Mouse (Mus musculus) embryonic facial prominence, embryonic 14.5 days (tissue): ENCODE results near the gene Slc48a1. TPM values are rescaled to one million over a fixed set of nuclear protein-coding genes. Genes with fewer than 3 reads are reported as not detected.

ENCODE experiments used
- ATAC-seq: fragments of 200-750 bp; cut with Nextera tagmentation; 2 replicates; pipeline ENCODE4 v1.8.0; 2017; ENCODE audit warnings: low read depth, moderate number of reproducible peaks, moderate TSS enrichment
- DNase-seq: peaks from one replicate; pipeline ENCODE4 v3.0.0-alpha.2; 2015; ENCODE audit warnings: low spot score
- H3K27ac ChIP-seq: fragments of 300-500 bp; sonication (generic); replicated peaks from 2 replicates; pipeline ENCODE4 v1.5.1; 2014; ENCODE audit warnings: low read depth, mild to moderate bottlenecking, low read length, moderate library complexity
- H3K27me3 ChIP-seq: fragments of 300-500 bp; sonication (generic); replicated peaks from 2 replicates; pipeline ENCODE4 v1.6.1; 2014; ENCODE audit warnings: low read length; ENCODE audit not compliant: control insufficient read depth, insufficient read depth
- H3K36me3 ChIP-seq: fragments of 300-500 bp; sonication (generic); 2 replicates; pipeline ENCODE4 v1.6.1; 2014; ENCODE audit warnings: low read length, mixed read lengths; ENCODE audit not compliant: control insufficient read depth, insufficient read depth
- H3K4me1 ChIP-seq: fragments of 300-500 bp; sonication (generic); 2 replicates; pipeline ENCODE4 v1.6.1; 2014; ENCODE audit warnings: antibody characterized with exemption, low read length; ENCODE audit not compliant: control insufficient read depth, insufficient read depth
- H3K4me2 ChIP-seq: fragments of 300-500 bp; sonication (generic); 2 replicates; pipeline ENCODE4 v1.6.1; 2014; ENCODE audit warnings: low read depth, mild to moderate bottlenecking, low read length, moderate library complexity, mixed read lengths
- H3K4me3 ChIP-seq: fragments of 300-500 bp; sonication (generic); 2 replicates; pipeline ENCODE4 v1.5.1; 2014; ENCODE audit warnings: low read depth, mild to moderate bottlenecking, low read length
- H3K9ac ChIP-seq: fragments of 300-500 bp; sonication (generic); 2 replicates; pipeline ENCODE4 v1.6.1; 2014; ENCODE audit warnings: low read depth, mild to moderate bottlenecking, low read length, moderate library complexity, mixed read lengths
- H3K9me3 ChIP-seq: fragments of 300-500 bp; sonication (generic); 2 replicates; pipeline ENCODE4 v1.6.1; 2016; ENCODE audit warnings: low read length; ENCODE audit not compliant: control insufficient read depth
- WGBS: fragments of 180-500 bp; shearing (Covaris S2); extraction: QIAGEN DNeasy Blood & Tissue Kit; methylation state at CpG from one replicate; pipeline ENCODE4 v1.1.7; 2014; 5-methylcytosine and 5-hydroxymethylcytosine counted together
- polyA plus RNA-seq: library from polyadenylated mRNA; unstranded; fragments of >200 nt; fragmentation: Nextera tagmentation; extraction: Ambion mirVana; gene quantifications from 2 replicates; pipeline ENCODE4 v1.2.1, GENCODE M21; 2014

The Slc48a1 gene
- polyA plus RNA-seq = 37.5 and 41.9 TPM in 2 replicates

DNA sequence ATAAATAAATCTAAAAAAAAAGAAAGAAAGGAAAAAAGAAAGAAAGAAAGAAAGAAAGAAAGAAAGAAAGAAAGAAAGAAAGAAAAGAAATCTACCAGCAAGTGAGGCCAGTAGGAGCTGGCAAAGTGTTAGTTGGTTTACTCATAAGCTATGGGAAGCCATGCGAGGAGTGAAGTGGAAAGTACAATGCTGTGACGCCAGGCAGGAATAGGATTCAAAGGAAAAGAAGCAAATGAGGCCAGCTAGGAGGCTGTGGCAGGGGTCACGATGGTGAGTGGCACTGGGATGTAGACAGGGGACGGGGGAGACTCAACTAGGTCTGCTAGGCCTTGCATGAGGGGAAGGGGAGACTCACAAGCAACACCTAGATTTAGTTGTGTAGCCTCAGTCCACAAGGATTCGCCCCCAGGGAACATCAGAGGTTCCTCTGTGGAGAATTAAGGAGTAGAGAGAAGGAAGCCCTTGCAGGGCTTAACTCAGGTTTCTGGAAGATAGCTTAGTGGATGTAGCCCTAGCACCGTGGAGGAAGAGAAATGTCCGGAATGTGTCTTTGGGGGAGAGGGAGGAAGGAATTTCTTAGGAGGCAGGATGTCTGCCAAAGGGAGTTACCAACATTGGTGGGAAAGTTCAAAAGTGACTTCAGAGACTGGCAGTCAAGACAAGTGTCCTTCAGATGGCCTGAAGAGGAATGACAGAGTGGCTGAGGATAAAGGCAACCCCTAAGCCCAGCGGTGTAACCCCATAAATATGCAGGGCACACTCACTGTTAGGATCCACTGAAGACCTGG lies at the start of gene Slc48a1:
Slc48a1 (plus strand) TSS at position 210 of the 788 bp plus-strand sequence.
- Histone ChIP-seq H3K4me3 (no peak within 1 kb of the TSS), H3K27ac (no peak within 1 kb of the TSS), H3K4me1 (peaks cover 25% of the 10 kb centered on the region), H3K27me3 (no peaks in the 10 kb centered on the region), H3K9ac (no peak within 1 kb of the TSS), H3K36me3 (no peaks in the 10 kb centered on the region), H3K4me2 (no peak within 1 kb of the TSS), H3K9me3 (no peaks in the 10 kb centered on the region)
- ATAC-seq (no peak), DNase-seq (peak; percentile 41)
- whole genome bisulfite sequencing = 68% methylated on average over 8 of the region's 8 CpGs

DNA sequence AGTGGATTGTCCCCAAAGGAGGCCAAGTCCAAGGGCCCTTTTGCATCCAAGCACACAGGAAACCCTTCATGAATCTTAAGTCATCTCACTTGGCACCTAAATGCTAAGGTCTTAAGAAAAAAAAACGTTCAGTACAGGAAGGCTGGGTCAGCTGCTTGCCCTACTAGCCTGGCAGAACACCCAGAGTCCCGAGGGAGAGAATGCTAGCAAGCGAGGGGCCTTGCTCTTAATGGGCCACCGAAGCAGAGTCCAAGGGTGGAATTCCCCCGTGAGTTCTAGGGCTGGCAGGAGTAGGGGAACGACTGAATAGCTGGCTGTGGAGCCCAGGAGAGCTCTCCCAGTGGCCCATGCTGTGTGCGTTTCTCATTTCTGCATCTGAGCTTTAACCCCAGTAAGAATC lies 49.5 kb upstream of the Slc48a1 start:
- Histone ChIP-seq H3K4me1 (no peaks in the 10 kb centered on the region), H3K9ac (no peak overlapping the region), H3K27ac (no peak overlapping the region), H3K4me3 (no peak overlapping the region), H3K9me3 (0 out of 2 replicates have a peak, but pooled peaks cover 3% of the 10 kb centered on the region), H3K4me2 (no peak overlapping the region), H3K36me3 (no peaks in the 10 kb centered on the region), H3K27me3 (no peaks in the 10 kb centered on the region)
- 61% methylated on average over 6 of the region's 7 CpGs for WGBS
- DNase-seq (no peak), ATAC-seq (no peak)

DNA sequence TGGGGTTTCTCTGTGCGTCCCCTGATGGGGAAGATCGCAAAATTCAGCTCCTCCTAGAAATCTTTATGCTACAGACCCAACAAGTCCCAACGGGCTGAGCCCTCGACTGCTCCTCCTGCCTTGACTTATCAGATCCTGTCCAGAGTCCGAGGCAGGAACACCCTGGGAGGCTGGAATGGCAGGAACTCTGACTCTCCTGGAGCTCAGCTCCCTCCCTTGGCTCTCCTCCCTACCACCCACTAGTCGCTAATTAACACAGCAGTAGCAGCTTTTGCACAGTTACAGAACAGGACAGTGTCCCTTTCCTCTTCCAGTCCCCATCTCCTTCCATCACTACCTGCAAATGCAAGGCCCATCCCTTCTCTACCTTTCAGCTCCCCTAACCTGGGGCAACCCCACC lies 48.0 kb upstream of the Slc48a1 start:
- Histone ChIP-seq H3K9ac (no peak overlapping the region), H3K4me1 (no peaks in the 10 kb centered on the region), H3K4me3 (no peak overlapping the region), H3K27ac (no peak overlapping the region), H3K27me3 (no peaks in the 10 kb centered on the region), H3K36me3 (no peaks in the 10 kb centered on the region), H3K4me2 (no peak overlapping the region), H3K9me3 (0 out of 2 replicates have a peak, but pooled peaks cover 3% of the 10 kb centered on the region)
- DNase-seq (no peak), ATAC-seq (no peak)
- 45% methylated on average over 6 of the region's 6 CpGs for WGBS

DNA sequence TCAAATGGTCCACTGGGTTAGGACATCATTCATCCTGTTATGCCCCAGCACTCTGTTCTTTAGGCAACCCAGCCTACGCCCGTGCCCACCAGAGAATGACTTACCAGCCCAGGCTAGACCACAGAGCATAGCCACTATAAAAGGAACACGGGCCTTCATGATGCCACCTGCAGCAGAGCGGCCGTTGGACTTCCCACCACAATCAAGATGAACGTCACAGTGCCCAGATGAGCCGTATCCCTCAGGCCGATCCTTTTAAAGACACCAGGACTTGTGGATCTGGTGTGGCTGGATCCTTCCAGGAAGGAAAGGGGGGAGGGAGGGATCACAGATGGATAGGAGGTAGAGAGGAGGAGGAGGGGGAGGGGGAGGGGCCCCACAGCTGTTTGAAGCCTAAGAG lies 47.2 kb upstream of the Slc48a1 start, which contains the start of gene Endou:
Endou (minus strand) TSS at position 229 of the 400 bp plus-strand sequence.
- no peak within 1 kb of the TSS for H3K27ac ChIP-seq
- no peaks in the 10 kb centered on the region for H3K36me3 ChIP-seq
- H3K4me3 ChIP-seq = no peak within 1 kb of the TSS

DNA sequence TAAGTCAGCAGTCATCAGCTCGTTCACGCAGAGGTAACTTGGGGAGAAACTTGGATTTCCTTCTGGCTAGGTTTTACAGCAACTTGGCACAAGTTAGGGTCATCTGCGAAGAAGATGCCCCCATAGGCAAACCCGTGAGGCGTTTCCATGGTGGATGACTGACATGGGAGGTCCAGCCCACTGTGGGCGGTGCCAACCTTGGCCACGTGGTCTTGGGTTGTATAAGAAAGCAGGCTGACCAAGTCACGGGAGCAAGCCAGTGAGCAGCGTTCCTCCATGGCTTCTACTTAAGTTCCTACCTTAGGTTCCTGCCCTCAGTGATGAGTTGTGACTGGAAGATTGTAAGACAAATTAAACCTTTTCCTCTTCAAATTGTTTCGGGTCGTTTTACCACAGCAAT lies 46.3 kb upstream of the Slc48a1 start:
- H3K36me3 ChIP-seq = no peaks in the 10 kb centered on the region
- ATAC-seq (no peak), DNase-seq (no peak)
- H3K4me3 ChIP-seq = no peak overlapping the region
- H3K9ac ChIP-seq = no peak overlapping the region
- H3K27ac ChIP-seq = no peak overlapping the region
- 91% methylated on average over 11 of the region's 11 CpGs for WGBS
- no peaks in the 10 kb centered on the region for H3K4me1 ChIP-seq
- H3K9me3 ChIP-seq = 0 out of 2 replicates have a peak, but pooled peaks cover 3% of the 10 kb centered on the region
- no peaks in the 10 kb centered on the region for H3K27me3 ChIP-seq
- H3K4me2 ChIP-seq = no peak overlapping the region

More for the DNA sequence above, 47.2 kb upstream of the Slc48a1 start, which contains the start of gene Endou:
- H3K4me1 ChIP-seq = no peaks in the 10 kb centered on the region
- H3K9ac ChIP-seq = no peak within 1 kb of the TSS
- no peaks in the 10 kb centered on the region for H3K27me3 ChIP-seq
- no peak for DNase-seq
- no peak within 1 kb of the TSS for H3K4me2 ChIP-seq
- no peak for ATAC-seq
- 0 out of 2 replicates have a peak, but pooled peaks cover 3% of the 10 kb centered on the region for H3K9me3 ChIP-seq
- 90% methylated on average over 8 of the region's 8 CpGs for WGBS

DNA sequence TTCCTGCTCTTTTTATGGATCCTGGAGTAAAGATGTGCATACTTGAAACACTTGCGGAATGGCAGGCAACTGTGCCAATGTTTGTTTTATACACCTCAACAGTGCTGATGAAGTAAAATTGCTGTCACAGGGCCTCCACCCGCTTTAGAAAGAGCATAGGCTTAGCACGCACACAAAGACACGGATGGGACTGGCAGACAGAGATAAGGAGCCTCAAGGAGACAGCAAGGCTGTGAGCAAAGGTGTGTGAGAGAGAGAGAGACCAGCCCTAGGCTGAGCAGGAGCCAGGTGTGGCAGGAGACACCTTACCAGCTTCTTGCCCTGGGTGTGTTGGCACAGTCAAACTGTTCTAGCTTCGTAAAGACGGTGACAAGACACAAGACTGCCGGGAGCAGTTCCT lies 39.4 kb upstream of the Slc48a1 start:
- 0 out of 2 replicates have a peak, but pooled peaks cover 3% of the 10 kb centered on the region for H3K9me3 ChIP-seq
- H3K9ac ChIP-seq = no peak overlapping the region
- no peak overlapping the region for H3K4me3 ChIP-seq
- H3K36me3 ChIP-seq = no peaks in the 10 kb centered on the region
- WGBS = 87% methylated on average over 7 of the region's 7 CpGs
- no peaks in the 10 kb centered on the region for H3K4me1 ChIP-seq
- no peaks in the 10 kb centered on the region for H3K27me3 ChIP-seq
- DNase-seq (no peak), ATAC-seq (no peak)
- H3K4me2 ChIP-seq = no peak overlapping the region
- no peak overlapping the region for H3K27ac ChIP-seq

DNA sequence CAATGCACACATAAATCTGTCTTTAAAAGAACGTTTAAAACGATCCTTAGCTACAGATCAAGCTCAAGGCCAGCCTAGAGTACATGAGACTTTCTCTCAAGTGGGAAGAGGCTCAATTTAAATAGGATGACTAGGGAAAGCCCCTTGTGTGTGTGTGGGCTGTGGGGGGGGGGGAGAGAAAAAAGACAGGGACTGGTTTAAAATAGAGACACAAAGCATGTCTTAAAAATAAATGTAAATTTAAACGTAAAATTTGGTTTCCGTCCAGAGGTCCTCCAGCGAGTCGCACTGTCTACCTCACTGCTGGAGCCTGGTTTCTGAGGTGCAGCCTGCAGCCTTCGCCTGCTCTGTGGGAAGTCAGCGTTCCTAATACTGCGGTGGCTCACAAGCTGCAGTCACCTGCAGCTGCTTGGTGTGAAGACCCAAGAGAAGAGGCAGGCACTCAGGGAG lies 38.0 kb upstream of the Slc48a1 start:
- 86% methylated on average over 9 of the region's 9 CpGs for WGBS

DNA sequence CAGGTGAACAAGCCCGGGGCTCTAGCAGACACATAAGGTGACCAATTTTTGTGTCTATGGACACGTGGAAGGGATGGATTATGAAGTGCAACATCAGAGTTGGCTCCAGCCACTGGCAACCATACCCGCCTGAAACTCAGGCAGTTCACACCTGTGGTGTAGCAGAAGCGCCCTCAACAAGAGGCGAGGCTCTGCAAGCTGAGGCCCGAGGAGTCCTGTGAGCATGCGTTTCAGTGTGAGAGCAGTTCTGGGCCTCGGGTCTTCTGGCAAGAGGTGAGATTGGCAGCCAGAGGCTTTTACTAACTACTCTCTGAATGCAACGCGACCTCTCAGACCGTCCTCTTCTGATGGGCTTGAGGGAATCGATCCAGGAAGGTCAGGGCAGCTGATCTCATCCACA lies 36.7 kb upstream of the Slc48a1 start:
- no peak for DNase-seq

More for the DNA sequence above, 38.0 kb upstream of the Slc48a1 start:
- H3K27me3 ChIP-seq = no peaks in the 10 kb centered on the region
- ATAC-seq (no peak), DNase-seq (no peak)
- H3K9ac ChIP-seq = no peak overlapping the region
- H3K27ac ChIP-seq = no peak overlapping the region
- H3K36me3 ChIP-seq = no peaks in the 10 kb centered on the region
- H3K4me1 ChIP-seq = peaks cover 6% of the 10 kb centered on the region; the same call in 1 of the 2 replicates
- H3K4me3 ChIP-seq = no peak overlapping the region
- no peak overlapping the region for H3K4me2 ChIP-seq
- 0 out of 2 replicates have a peak, but pooled peaks cover 3% of the 10 kb centered on the region for H3K9me3 ChIP-seq

More for the DNA sequence above, 36.7 kb upstream of the Slc48a1 start:
- H3K9me3 ChIP-seq = 0 out of 2 replicates have a peak, but pooled peaks cover 3% of the 10 kb centered on the region
- WGBS = 71% methylated on average over 12 of the region's 12 CpGs
- H3K4me1 ChIP-seq = peaks cover 7% of the 10 kb centered on the region; the same call in 1 of the 2 replicates
- H3K4me3 ChIP-seq = no peak overlapping the region
- no peaks in the 10 kb centered on the region for H3K36me3 ChIP-seq
- H3K9ac ChIP-seq = no peak overlapping the region
- no peaks in the 10 kb centered on the region for H3K27me3 ChIP-seq
- H3K4me2 ChIP-seq = no peak overlapping the region
- H3K27ac ChIP-seq = no peak overlapping the region
- no peak for ATAC-seq
